Mouse (Mus musculus) NIH3T3 (cell line): Measurements from ENCODE around the gene Akt2.
"Not testable (repeated sequence)": the region's sequence is repeated elsewhere in the genome, so short reads cannot be mapped to it uniquely, and the experiment has no call there.

Experiments used
- DNase-seq: peaks from one replicate; pipeline ENCODE4 v3.0.0-alpha.2; 2012; ENCODE audit warnings: low read depth

Gene Akt2

DNA sequence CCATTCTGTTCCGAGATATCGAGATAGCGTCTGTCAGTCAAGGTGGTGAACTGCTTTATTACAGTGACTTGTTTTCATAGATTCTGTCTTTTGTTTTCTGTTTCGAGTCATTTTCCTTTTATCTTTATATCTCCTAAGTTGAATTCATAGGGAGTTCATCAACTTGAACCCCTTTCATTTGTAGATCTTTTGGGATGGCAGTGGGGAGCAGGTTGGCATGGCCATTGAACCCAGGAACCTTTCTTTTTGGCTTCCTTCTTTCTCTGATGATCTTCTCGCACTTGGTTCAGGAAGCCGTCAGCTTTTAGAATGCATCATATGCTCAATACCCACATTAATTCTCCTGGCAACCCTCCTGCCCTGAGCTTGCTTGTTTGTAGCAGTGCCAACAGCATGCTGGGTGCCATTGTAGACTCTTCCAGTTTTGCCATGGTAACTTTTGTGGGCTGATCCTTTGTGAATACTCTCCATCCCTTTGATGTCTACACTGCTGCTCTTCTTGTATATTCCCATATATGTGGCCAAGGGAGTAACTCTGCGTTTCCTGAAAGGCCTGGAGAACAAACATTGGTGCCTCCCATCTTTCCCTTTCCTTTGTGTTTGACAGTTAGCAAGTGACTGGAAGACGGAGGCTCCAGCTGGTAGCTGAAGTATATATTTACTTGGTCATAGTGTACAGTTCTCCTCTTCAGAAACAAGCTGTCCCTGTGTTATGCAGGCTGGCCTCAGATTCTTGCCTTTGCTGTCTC lies 22.6 kb downstream of the Akt2 start:
- DNase-seq = no peak

DNA sequence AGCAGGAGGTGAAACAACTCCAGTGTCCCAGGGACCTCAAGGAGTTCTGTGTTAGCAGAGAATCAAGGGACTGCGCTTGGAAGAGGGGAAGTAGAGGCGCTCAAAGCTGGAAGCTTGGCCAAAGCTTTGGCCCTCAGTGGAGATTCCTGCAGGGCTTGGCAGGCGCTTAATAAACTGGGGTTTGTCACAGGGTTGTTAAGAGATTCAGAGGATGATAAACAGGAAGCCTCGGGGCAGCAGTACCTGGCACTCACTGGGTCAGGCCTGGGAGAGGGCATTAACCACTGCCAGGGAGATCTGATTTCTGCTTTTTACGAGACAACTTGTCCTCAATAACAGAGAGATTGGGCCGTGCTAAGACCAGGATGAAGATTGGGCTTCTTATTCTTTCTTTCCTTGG lies 29.7 kb downstream of the Akt2 start:
- DNase-seq = no peak

GRCm38 (mm10) chr7:27622234-27622633 lies 30.9 kb downstream of the Akt2 start:
- DNase-seq = no peak

- DNase-seq = no peak
These were observed 33.6 kb downstream of the Akt2 start for GRCm38 (mm10) chr7:27624967-27625366.

GRCm38 (mm10) chr7:27627707-27628106 lies 36.4 kb downstream of the Akt2 start:
- DNase-seq = no peak

DNA sequence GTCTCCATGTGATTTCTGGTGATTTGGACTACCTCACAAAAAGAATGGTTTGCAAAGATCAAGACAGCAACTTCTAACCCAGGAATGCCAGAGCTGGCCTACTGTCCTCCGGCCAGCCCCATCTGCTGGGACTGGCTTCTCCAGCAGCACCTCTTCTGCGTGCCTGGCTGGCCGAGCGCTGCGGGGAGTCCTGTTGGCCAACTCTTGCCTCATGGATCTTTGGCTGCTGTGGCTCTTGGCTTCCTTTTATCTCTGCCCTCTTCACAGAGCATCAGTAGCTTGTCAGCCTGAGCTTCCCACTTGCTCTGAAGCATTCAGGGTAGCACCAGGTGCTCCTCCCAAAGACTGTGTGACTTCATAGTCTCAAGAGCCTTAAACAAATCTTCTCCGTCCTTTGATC lies 36.8 kb downstream of the Akt2 start:
- no peak for DNase-seq

- DNase-seq = not testable (repeated sequence)
These were observed 37.5 kb downstream of the Akt2 start for GRCm38 (mm10) chr7:27628816-27629215.

DNA sequence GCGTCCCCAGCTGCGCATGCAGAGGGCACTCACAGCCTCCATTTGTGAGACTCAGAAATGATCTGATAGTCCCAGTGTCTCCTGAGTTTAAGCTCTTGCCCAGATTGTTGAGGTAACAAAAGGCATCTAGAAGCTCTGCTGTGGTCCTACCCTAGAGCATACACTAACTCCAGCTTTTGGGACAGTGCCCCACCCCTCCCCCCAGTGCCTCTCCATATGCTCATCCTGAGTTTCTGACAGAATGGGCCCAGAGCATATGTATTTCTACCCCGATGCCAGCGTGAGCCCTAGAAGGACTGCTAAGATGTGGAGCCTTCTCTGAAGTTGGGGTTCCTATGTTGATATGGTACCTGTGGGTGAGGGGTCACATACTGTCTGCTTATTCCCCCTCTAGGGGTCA lies 40.1 kb downstream of the Akt2 start:
- DNase-seq = no peak

- DNase-seq = no peak
These were observed 41.8 kb downstream of the Akt2 start for GRCm38 (mm10) chr7:27633166-27633565.

- no peak for DNase-seq
These were observed 43.3 kb downstream of the Akt2 start for GRCm38 (mm10) chr7:27634691-27635090.

DNA sequence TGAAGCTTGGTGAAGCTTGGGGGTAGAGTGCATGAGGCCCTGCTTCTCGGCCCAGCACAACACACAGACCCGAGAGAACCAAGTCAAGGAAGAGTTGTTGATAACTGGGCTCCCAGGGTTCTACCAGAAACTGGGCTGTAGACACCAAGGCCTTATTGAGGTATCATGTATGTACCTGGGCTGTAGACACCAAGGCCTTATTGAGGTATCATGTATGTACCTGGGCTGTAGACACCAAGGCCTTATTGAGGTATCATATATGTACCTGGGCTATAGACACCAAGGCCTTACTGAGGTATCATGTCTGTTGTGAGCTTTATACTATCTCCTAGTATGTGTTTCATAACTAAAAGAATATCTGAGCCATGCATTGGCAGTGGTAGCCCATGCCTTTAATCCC lies 43.7 kb downstream of the Akt2 start:
- DNase-seq = not testable (repeated sequence)

DNA sequence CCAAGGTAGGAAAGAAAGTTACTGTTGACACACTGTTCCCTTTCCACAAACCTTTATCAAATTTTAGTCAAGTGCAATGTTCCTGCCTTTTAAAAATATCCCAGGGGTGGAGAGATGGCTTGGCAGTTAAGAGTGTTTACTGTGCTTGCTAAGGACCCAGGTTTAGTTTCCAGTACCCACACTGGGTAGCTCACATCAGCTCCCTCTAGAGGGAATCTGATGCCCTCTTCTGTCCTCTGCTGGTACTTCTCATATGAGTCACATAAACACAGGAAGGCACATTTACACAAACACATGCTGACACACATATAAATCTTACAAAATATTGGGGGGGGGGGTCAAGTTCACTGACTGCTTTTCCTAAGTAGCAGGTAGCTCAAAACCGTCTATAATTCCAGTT lies 53.1 kb downstream of the Akt2 start:
- peak; percentile 15 for DNase-seq

DNA sequence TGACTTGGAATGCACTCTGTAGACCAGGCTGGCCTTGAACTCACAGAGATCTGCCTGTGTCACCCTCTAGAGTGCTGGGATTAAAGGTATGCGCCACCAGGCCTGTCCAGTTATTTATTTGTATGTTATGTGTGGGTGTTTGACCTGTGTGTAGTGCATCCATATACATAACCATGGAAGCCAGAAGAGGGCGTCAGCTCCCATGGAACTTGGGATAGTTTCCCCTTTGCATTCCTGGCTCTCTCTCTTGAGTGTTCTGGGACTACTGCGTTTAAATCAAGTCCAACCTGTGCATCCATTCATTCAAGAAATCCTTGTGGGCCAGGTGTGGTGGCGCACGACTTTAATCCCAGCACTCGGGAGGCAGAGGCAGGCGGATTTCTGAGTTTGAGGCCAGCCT lies 55.2 kb downstream of the Akt2 start:
- DNase-seq = no peak

DNA sequence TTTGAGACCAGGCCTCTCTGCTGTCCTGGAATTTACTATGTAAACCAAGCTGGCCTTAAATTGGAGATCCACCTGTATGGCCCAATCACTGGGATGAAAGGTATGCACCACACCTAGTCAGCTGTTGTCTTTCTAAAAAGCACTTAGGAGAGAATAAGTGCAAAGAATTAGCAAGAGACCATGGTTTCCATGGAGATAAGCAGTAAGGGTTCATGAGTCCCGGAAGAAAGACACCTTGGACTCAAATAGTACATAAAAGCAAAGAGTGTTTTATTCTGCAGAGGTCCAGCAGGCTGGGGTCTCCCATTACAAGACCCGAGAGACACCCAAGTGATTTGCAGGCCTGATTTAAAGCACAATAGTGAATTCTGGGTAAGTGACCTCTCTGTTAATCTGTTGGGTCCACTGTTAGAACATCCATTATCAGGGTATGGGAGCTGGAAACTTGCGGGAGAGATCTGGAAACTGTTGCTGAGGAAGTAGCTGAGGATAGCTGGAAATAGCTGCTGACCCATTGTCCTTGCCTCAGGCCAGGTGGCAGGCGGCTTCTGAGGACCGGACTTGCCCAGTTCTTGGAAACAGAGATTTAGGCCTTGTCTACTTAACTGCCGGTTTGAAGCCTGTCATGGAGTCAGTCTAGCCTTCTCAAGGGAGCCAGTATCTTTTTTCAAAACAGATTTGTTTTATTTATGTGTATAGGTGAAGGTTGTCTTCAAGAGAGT lies 56.1 kb downstream of the Akt2 start:
- DNase-seq = no peak

- no peak for DNase-seq
These were observed 58.4 kb downstream of the Akt2 start for GRCm38 (mm10) chr7:27649723-27650122.

DNA sequence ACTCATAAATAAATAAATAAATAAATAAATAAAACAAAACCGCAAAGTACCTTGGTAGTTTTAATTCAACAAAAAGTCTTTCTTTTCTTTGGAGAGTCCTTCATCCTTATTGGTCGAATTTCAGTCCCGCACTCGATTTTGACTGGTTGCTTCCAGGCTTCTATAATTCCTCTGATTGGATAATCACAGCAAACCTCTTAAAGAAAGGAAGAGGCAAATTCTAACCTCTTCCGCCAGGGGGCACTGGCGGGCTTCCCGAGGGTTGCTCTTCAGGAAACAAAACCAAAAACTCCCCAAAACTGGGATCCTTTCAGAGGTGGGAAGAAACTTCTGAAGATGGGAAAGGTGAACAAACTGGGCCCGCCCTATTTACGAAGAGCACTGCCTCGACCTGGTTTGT lies 59.6 kb downstream of the Akt2 start:
- DNase-seq = peak; percentile 97

GRCm38 (mm10) chr7:27653681-27654437 lies 62.5 kb downstream of the Akt2 start, which contains the start of gene Ttc9b:
Ttc9b (plus strand) TSS chr7:27653915.
- peak; percentile 43 for DNase-seq

DNA sequence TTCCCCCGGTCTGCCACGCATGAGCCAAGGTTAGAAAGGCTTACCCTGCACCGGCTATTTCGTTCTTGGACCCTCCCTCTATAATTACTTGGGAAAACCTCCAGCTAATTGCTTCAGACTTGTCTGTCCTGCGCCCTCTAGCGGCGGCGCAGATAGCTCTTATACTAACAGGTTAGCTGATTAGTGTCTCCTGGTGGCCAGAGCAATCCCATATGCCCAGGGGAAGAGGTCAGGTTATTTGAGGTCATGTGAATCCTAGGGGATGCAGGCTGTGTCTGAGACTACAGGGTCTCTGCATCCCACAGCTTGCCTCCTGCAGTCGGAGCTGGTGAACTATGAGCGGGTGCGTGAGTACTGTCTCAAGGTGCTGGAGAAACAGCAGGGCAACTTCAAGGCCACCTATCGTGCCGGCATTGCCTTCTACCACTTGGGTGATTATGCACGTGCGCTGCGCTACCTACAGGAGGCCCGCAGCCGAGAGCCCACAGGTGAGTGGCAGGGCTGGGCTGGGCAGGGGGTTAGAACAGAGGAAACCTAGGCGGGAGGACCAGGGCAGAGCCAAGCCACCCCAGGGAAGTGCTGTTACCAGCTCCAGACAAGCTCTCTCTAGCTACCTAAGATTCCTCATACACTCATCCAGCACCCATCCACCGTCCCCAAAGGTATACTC lies 63.4 kb downstream of the Akt2 start:
- DNase-seq = peak; percentile 54

GRCm38 (mm10) chr7:27655545-27655944 lies 64.2 kb downstream of the Akt2 start:
- DNase-seq = no peak

DNA sequence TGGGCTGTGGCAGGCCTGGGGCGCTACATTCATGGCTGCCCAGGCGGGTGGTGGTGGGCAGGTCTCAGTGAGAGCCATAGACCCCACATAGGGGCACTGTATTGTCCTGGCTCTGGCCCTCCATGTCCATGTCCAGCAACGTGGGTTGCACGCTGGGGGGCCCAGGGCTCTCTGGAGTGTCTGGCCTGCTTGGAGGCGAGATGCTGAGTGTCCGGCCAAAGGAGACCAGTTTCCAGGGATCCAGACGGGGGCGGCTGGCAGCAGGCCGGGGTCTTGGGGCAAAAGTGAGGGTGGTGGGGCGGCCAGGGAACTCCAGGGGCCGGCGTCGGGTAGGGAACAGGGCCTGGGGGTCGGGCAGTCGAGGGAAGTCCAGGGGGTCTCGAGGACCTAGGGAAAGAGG lies 65.2 kb downstream of the Akt2 start:
- no peak for DNase-seq

DNA sequence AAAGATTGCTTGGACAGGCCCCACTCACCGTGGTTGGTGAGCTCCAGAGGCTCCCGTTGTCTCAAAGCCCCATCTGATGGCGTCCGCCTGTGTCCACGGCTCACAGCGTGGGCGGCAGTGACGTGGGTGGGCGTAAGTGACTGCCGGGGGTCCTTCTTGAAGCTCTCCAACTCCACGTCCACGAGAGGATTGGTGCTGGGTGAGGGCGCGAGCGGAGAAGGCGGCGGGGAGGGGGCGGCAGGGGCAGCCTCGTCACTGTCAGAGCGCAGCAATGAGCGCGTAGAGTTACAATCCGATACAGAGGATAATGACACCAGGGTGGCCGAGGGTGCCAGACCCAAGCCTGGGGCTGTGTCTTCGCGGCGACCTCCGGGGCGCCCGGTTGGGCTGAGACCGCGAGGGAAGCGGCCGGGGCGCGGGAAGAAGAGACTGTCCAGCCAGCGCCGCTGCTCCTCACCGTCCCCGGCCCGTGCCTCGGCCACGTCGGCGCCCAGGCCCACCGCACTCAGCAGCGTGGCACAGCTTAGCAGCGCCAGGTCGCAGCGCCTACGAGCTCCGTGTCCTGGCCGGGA lies 66.6 kb downstream of the Akt2 start:
- no peak for DNase-seq
